Mouse (Mus musculus): ENCODE results near the gene Cln6.
"Not testable (repeated sequence)": the region's sequence is repeated elsewhere in the genome, so short reads cannot be mapped to it uniquely, and the experiment has no call there.

Cln6 gene

GRCm38 (mm10) chr9:62829877-62830276 lies 8.7 kb upstream of the Cln6 start:
- no peak for DNase-seq (ENCODE audit: low spot score in 2 of 2)

- no peak for DNase-seq (ENCODE audit: low spot score in 2 of 2)
These were observed 3.7 kb upstream of the Cln6 start for GRCm38 (mm10) chr9:62834906-62835305.

DNA sequence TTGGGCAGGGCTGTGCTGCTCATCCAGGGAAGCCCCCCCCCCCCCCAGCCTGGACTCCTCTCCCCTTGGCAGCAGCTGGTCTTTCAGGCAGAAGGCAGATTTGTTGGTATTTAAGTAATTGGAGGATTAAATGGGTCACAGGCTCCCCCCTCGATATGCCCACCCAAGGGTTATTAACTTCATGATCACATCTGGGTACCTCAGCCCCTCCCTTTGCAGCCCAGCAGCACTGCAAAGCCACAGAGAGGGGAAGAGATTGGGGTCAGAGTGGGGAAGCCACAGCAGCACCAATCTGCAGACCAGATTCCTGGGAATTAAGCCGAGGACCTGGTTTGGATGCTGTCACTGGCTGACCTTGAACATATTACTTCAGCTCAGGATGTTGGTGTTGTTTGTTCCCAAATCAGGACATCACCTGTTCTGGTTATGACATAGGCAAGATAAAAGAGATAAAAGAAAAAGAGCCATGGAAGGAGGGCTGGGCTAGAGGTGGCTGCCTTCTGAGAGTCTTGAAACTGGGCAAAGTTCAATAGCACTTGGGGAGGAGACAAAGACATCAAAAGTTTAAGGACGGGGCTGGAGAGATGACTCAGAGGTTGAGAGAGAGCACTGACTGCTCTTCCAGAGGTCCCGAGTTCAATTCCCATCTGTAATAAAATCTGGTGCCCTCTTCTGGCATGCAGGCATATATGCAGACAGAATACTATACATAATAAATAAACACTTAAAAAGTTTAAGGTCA lies 2.7 kb upstream of the Cln6 start:
- no peak for DNase-seq (ENCODE audit: low spot score in 2 of 2)

DNA sequence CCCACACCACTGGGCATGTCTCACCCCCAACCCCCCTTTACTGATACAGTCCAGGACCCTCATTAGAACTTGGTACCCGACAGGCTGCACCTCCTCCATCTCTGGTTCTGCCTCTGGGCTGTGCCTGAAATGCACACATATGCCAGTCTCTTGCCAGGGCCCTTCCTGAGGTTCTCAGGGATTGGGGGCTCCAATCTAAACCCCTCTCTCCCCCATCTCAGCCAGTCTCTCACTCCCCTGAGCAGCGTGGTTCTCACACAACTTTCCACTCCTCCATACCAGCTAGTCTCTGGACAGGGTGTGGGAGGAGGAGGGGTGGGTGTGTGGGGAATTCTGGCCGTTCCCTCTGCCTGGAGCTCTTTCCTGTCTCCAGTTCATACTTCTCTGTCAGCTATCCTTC lies 974 bp upstream of the Cln6 start:
- no peak for DNase-seq (ENCODE audit: low spot score in 2 of 2)

DNA sequence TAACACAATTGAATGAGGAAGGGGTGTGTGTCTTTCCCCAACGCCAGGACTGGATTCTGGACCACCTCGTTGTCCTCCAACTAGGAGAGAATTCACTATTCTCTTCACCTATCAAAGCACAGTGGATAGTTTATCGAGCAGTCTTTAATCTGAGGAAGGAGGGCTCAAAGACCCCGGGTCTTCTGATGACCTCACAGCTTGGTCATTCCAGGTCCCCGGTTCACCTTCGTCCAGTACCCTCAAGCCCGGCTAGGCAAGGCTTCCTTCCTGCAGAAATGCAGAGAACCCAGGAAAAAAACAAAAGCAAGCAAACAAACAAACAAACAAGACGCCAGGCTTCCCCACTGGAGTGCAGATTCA lies 459 bp upstream of the Cln6 start:
- DNase-seq (ENCODE audit: low spot score in 2 of 2), result no peak

- no peak for DNase-seq (ENCODE audit: low spot score in 2 of 2)
These were observed 686 bp downstream of the Cln6 start for GRCm38 (mm10) chr9:62839172-62839770.

DNA sequence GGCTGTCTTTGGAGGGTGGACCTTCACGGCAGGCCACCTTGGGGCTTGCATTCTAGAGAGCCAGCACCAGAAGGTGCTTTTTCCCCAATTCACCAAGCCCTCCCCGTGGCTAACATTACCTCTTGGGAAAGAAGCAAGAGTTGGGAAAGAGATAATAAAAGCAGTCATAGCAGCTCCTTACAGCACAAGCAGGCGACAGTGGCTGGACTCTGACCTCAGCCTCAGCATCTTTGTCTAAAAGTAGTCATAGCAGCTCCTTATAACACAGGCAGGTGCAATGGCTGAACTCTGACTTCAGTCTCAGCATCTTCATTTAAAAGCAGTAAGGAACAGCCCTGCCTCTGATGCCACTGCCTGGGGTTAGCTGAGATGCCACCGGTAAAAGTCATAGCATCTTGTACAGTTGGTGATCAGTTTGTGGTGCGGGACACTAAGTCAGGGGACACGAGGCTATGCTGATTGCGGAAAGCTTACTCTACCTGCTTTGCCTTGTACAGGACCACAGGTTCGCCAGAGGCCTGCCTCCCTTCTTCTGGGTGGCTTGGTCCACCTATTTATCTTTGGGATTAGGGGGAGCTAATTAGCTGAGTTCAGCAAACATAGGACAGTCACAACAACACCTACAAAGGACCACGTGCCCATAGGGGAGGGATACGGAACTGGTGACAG lies 4.9 kb downstream of the Cln6 start:
- DNase-seq (ENCODE audit: low spot score in 2 of 2), result no peak

DNA sequence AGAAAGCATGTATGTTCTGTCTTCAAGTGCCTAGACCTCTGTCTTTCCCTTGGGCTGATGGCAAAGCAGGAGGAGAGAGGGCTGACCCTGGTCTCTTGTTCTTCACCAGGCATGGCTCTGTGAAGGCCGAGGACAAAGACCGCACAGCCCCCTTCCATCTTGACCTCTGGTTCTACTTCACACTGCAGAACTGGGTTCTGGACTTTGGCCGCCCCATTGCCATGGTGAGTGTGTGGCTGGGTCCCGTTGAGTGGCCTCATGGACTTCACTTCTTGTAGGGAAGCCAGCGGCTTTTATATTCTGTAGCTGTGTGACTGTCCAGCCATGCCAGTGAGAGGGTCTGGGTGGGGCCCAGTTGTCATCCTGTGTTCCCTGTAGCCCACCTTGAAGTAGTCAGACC lies 5.9 kb downstream of the Cln6 start:
- no peak for DNase-seq (ENCODE audit: low spot score in 2 of 2)

- DNase-seq (ENCODE audit: low spot score in 2 of 2), result peak; percentile 77 to 88
These were observed 9.1 kb downstream of the Cln6 start for GRCm38 (mm10) chr9:62847694-62848093.

DNA sequence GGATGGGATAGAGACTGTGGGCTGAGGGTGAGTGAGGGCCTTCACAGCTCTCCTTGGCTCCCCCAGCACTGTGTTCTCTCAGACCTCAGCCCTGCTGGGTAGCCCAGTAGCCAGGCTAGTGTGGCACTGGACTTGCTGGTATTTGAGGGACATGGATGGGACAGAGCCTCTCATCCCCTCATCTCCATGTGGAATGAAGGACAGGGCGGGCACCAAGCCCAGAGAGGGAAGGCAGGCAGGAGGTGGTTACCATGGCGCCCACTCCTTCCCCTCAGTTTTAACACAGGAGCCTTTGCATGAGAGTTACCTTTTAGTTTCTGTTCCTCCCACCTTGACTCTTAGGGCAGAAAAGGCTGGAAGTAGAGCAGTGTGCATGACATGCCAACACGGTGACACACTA lies 10.1 kb downstream of the Cln6 start:
- no peak for DNase-seq (ENCODE audit: low spot score in 2 of 2)

DNA sequence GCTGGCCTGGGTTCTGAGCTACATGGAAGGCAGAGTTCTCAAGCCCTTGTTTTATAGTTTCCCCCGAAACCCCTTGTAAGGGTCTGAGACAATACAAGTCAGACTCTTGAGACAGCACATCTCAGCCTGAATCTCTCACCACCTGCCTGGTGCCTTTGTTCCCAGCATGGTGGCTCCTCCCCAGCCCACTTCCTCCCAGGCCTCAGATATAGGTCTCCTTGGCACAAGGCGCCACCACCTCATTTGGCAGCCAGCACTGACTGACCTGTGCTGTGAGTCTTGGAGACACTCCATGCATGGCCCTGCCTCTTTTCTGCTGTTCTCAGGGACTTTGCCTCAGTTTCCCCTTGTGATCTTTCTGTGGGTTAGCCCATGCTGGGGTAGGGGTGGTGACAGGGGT lies 13.0 kb downstream of the Cln6 start:
- DNase-seq (ENCODE audit: low spot score in 2 of 2), result no peak

- no peak for DNase-seq (ENCODE audit: low spot score in 2 of 2)
These were observed 15.9 kb downstream of the Cln6 start for GRCm38 (mm10) chr9:62854483-62854882.

- no peak for DNase-seq (ENCODE audit: low spot score in 2 of 2)
These were observed 18.6 kb downstream of the Cln6 start for GRCm38 (mm10) chr9:62857216-62857615.

GRCm38 (mm10) chr9:62857719-62858261 lies 19.2 kb downstream of the Cln6 start, which contains the start of gene Calml4:
Gene Calml4 (plus strand): TSS chr9:62858080.
- DNase-seq (ENCODE audit: low spot score in 2 of 2), result no peak

GRCm38 (mm10) chr9:62858266-62859019 lies 19.9 kb downstream of the Cln6 start:
- DNase-seq (ENCODE audit: low spot score in 2 of 2), result no peak

- DNase-seq (ENCODE audit: low spot score in 2 of 2), result not testable (repeated sequence)
These were observed 21.5 kb downstream of the Cln6 start for GRCm38 (mm10) chr9:62860102-62860501.

DNA sequence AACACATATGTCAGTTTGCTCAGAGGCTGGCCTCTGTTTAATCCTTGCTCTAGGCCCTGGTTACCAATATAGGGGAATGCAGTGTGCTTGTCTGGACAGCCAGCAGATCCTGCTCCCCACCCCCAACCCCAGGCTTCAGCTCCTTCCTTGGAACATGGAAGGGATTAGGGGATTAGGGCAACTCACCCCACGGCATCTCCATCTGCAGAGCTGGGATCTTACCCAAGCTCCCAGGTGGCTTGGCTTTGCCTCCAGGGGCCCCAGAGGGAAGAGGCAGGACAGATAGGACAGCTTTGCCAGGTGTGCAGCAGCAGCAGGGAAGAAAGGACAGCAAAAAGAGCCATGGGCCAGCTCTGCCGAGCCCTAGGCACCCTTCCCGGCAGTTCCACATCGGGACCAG lies 22.3 kb downstream of the Cln6 start:
- DNase-seq (ENCODE audit: low spot score in 2 of 2), result no peak

DNA sequence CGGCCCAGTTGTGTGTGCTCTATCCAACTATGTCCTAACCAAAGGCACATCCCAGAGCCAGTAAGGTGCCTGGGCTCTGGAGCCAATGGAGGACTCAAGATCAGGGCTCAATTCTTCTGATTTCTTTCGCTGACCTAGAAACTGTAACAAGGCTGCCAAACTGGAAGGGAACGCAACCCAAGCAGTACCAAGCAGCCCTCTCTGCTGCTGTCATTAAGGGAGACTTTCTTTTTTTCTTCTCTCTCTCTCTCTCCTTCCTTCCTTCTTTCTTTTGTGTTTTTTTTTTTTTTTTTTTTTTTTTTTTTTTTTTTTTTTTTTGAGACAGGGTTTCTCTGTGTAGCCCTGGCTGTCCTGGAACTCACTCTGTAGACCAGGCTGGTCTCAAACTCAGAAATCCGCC lies 30.7 kb downstream of the Cln6 start:
- DNase-seq (ENCODE audit: low spot score in 2 of 2), result not testable (repeated sequence)

- no peak for DNase-seq (ENCODE audit: low spot score in 2 of 2)
These were observed 32.1 kb downstream of the Cln6 start for GRCm38 (mm10) chr9:62870728-62871127.

DNA sequence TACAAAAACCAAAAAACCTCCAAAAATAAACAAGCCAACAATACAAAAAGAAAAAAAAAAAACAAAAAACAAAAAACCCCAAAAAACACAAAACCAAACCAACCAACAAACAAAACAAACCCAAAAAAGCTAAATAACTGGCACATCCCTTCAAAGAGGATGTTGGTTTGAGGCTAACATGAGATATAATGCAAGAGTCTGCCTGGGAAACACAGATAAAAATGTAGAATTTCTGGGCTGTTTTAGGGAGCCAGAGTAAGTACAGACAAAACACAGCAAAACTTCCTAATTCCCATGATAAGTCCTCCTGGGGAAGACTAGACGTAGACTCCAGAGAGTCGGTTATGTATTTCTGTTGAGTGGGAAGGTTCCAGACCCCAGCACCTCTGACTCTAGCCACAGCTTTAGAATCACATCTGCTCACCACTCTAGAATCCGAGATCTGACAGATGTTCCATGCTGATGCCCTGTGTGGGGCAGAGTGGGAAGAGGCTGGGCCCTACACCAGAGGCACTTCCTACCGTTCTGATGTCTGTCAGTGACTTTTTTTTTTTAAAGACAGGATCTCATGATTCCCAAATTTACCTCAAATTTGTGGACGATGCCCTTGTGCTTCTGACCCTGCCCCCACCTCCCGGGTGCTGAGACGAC lies 38.5 kb downstream of the Cln6 start:
- DNase-seq (ENCODE audit: low spot score in 2 of 2), result no peak

DNA sequence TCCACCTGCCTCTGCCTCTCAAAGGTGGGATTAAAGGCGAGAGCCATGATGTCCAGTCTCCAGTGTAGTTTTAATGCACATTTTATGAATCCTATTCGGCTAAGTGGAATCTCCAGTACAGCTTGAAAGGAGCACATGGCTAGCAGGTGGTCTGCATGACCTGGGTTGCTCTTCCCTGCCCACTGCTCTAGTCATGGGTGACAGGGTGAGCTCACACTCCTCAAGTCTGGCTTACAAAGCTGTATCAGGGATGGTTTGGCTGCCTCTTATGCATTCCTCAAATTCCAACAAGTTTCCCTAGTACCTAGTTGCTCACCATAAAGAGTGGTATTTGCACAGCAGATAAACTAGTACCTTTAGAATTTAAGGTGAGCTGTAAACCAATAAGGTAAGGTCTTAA lies 39.2 kb downstream of the Cln6 start:
- DNase-seq (ENCODE audit: low spot score in 2 of 2), result no peak

- no peak for DNase-seq (ENCODE audit: low spot score in 2 of 2)
These were observed 43.3 kb downstream of the Cln6 start for GRCm38 (mm10) chr9:62881871-62882270.
